Mouse (Mus musculus) WW6 (cell line): ENCODE data around the gene Hk2.

Experiments
- DNase-seq: peaks from one replicate; pipeline ENCODE4 v3.0.0-alpha.2; 2013; ENCODE audit warnings: low read depth, low spot score

Gene Hk2

GRCm38 (mm10) chr6:82740868-82741517, 33.3 kb downstream of the Hk2 start:
- no peak for DNase-seq

- DNase-seq = peak; percentile 47
Observed at GRCm38 (mm10) chr6:82740269-82740668, 34.0 kb downstream of the Hk2 start.

- no peak for DNase-seq
Observed at GRCm38 (mm10) chr6:82737634-82738540, 36.4 kb downstream of the Hk2 start.

- no peak for DNase-seq
Observed at GRCm38 (mm10) chr6:82736626-82737600, 37.3 kb downstream of the Hk2 start.

- DNase-seq = no peak
Observed at GRCm38 (mm10) chr6:82735347-82735746, 38.9 kb downstream of the Hk2 start.

GRCm38 (mm10) chr6:82728635-82729034, 45.6 kb downstream of the Hk2 start:
- DNase-seq = no peak

- no peak for DNase-seq
Observed at GRCm38 (mm10) chr6:82727206-82727605, 47.0 kb downstream of the Hk2 start.

- no peak for DNase-seq
Observed at GRCm38 (mm10) chr6:82723321-82723720, 50.9 kb downstream of the Hk2 start.

GRCm38 (mm10) chr6:82716126-82716525, 58.1 kb downstream of the Hk2 start:
- no peak for DNase-seq

GRCm38 (mm10) chr6:82715653-82716052, 58.6 kb downstream of the Hk2 start:
- DNase-seq = no peak

GRCm38 (mm10) chr6:82715253-82715652, 59.0 kb downstream of the Hk2 start:
- no peak for DNase-seq

- no peak for DNase-seq
Observed at GRCm38 (mm10) chr6:82714841-82715240, 59.4 kb downstream of the Hk2 start.

- peak; percentile 73 for DNase-seq
Observed at GRCm38 (mm10) chr6:82714243-82714642, 60.0 kb downstream of the Hk2 start.

GRCm38 (mm10) chr6:82707742-82708141, 66.5 kb downstream of the Hk2 start:
- DNase-seq = no peak

- no peak for DNase-seq
Observed at GRCm38 (mm10) chr6:82707241-82707640, 67.0 kb downstream of the Hk2 start.

GRCm38 (mm10) chr6:82705221-82705620, 69.0 kb downstream of the Hk2 start, which contains the start of gene Pole4:
Gene Pole4, minus strand, starts transcription at chr6:82705365.
- no peak for DNase-seq

- DNase-seq = peak; percentile 61
Observed at GRCm38 (mm10) chr6:82703710-82704109, 70.5 kb downstream of the Hk2 start.

GRCm38 (mm10) chr6:82702593-82703017, 71.6 kb downstream of the Hk2 start:
- peak; percentile 85 for DNase-seq

GRCm38 (mm10) chr6:82701296-82701695, 73.0 kb downstream of the Hk2 start:
- DNase-seq = no peak

GRCm38 (mm10) chr6:82699831-82700230, 74.4 kb downstream of the Hk2 start:
- DNase-seq = no peak

GRCm38 (mm10) chr6:82696736-82697135, 77.5 kb downstream of the Hk2 start:
- DNase-seq = no peak

GRCm38 (mm10) chr6:82694668-82695067, 79.6 kb downstream of the Hk2 start:
- no peak for DNase-seq
